Comparison of ENCODE assay signal across 8 mouse cellular contexts in the genomic region with DNA sequence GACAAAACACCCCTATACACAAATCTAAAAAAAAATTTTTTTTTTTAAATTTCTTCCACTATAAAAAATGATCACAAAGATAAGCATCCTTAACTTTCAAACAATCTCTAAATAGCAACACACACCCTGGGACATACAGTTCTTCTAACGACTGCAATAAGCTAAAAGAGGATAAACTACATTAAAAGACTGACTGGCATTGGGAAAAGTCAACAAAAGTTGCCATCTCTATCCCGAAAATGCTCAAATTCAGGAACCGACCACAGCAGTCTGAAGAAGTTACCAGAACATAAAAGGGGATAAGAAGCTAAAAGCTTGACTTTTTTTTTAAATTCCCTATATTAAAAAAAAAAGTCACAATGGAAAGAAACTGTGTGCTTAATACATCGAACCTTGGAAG. TPM values are rescaled to one million over a fixed set of nuclear protein-coding genes. Genes with fewer than 3 reads are reported as not detected.
DNase-seq lines count a peak whose midpoint lies in the region; ATAC-seq and TF ChIP-seq lines count a peak whose summit lies in the region.

No protein-coding gene starts in this region.

- no peak for TF ChIP-seq POLR2A in spleen, adult 2 months (IDR thresholded peaks at IDR 0.05; ENCODE audit: low read depth, low read length)

- H3K9ac ChIP-seq in liver, embryonic 13.5 days = peak overlapping the region; percentile 97

- ATAC-seq in erythroblast, adult 5-6 weeks (replicated peaks; ENCODE audit: low FRiP score, poor library complexity, severe bottlenecking) = no peak
- ATAC-seq in liver, embryonic 13.5 days (ENCODE audit: low read depth) = no peak

- H3K4me1 ChIP-seq in erythroblast, embryonic 14.5 days (ENCODE audit: control insufficient read depth) = peaks cover 35% of the 10 kb centered on the region
- H3K4me1 ChIP-seq in spleen, adult 2 months (ENCODE audit: control insufficient read depth, insufficient read depth, insufficient read length) = peaks cover 6% of the 10 kb centered on the region
- peaks cover 32% of the 10 kb centered on the region for H3K4me1 ChIP-seq in liver, embryonic 13.5 days (replicated peaks)

- H3K4me3 ChIP-seq in erythroblast, embryonic 14.5 days (replicated peaks) = peak overlapping the region; percentile 94
- H3K4me3 ChIP-seq in spleen, adult 2 months (ENCODE audit: extremely low read depth, insufficient read depth, insufficient read length) = peak overlapping the region; percentile 93
- H3K4me3 ChIP-seq in liver, embryonic 13.5 days (replicated peaks) = peak overlapping the region; percentile 95

- H3K4me2 ChIP-seq in liver, embryonic 13.5 days = peak overlapping the region; percentile 88

- peaks cover 2% of the 10 kb centered on the region; the same call in 1 of the 2 replicates for H3K27me3 ChIP-seq in erythroblast, embryonic 14.5 days (ENCODE audit: control insufficient read depth)
- no peaks in the 10 kb centered on the region for H3K27me3 ChIP-seq in spleen, adult 2 months (ENCODE audit: control insufficient read depth, insufficient read depth, low read length)
- H3K27me3 ChIP-seq in liver, embryonic 13.5 days = no peaks in the 10 kb centered on the region

- WGBS in spleen, adult 2 months = 13% methylated on average over 4 of the region's 4 CpGs
- WGBS in liver, embryonic 13.5 days (ENCODE audit: insufficient replicate concordance) = 15% methylated on average over 4 of the region's 4 CpGs

- H3K36me3 ChIP-seq in erythroblast, embryonic 14.5 days (ENCODE audit: control insufficient read depth) = peaks cover 26% of the 10 kb centered on the region
- no peaks in the 10 kb centered on the region for H3K36me3 ChIP-seq in spleen, adult 2 months (ENCODE audit: control insufficient read depth, insufficient read depth, low read length)
- peaks cover 4% of the 10 kb centered on the region for H3K36me3 ChIP-seq in liver, embryonic 13.5 days

- no peak for DNase-seq in spleen, adult 2 months (ENCODE audit: low read depth in 1 of 2, low spot score in 2 of 2)
- no peak for DNase-seq in spleen, postnatal 4 days (ENCODE audit: low spot score in 2 of 2)
- DNase-seq in liver, embryonic 13.5 days = no peak
- no peak for DNase-seq in thymus, postnatal 10 days (ENCODE audit: low spot score in 2 of 2)
- no peak for DNase-seq in cerebellum, adult 11-12 months
- no peak for DNase-seq in right cerebral cortex, adult 18-20 months

- H3K9me3 ChIP-seq in erythroblast, embryonic 14.5 days (ENCODE audit: control insufficient read depth, low read length) = no peaks in the 10 kb centered on the region
- no peaks in the 10 kb centered on the region for H3K9me3 ChIP-seq in liver, embryonic 13.5 days (replicated peaks)

- TF ChIP-seq CTCF in spleen, adult 2 months (IDR thresholded peaks at IDR 0.05; ENCODE audit: extremely low read depth, insufficient read depth, insufficient read length, insufficient replicate concordance) = no peak

- no peak overlapping the region for H3K27ac ChIP-seq in spleen, adult 2 months (ENCODE audit: insufficient read depth, low read length)
- H3K27ac ChIP-seq in liver, embryonic 13.5 days = peak overlapping the region; percentile 89

RNA-seq across cellular contexts. Expression of gene Kpna4, which starts 1.5 kb away (rescaled TPM):
- polyA plus RNA-seq in erythroblast, embryonic 14.5 days (2012) = 0.58 and 0.60 TPM in 2 replicates
- total RNA-seq in erythroblast, adult 5-6 weeks (2015; ENCODE audit: low replicate concordance) = 18.0 and 21.3 TPM in 2 replicates
- 26.9 and 29.1 TPM in 2 replicates for total RNA-seq in erythroblast, adult 5-6 weeks (2017; ENCODE audit: low replicate concordance)
- 7.9 and 8.2 TPM in 2 replicates for polyA plus RNA-seq in spleen, adult 2 months (2012; rRNA removed)
- polyA plus RNA-seq in liver, embryonic 13.5 days (2015; fragmentation: Nextera tagmentation; extraction: Ambion mirVana) = 16.1 and 19.3 TPM in 2 replicates
